Mouse (Mus musculus) kidney, embryonic 16.5 days (tissue): ENCODE results near the gene Sirt7. TPM values are rescaled to one million over a fixed set of nuclear protein-coding genes. Genes with fewer than 3 reads are reported as not detected.

Experiments
- ATAC-seq: fragments of 200-750 bp; cut with Nextera tagmentation; 2 replicates; pipeline ENCODE4 v1.8.0; 2017; ENCODE audit warnings: moderate TSS enrichment; ENCODE audit not compliant: low FRiP score, low TSS enrichment
- H3K27ac ChIP-seq: fragments of 300-500 bp; sonication (generic); 2 replicates; pipeline ENCODE4 v1.5.1; 2014; ENCODE audit warnings: low read length
- H3K27me3 ChIP-seq: fragments of 300-500 bp; sonication (generic); 2 replicates; pipeline ENCODE4 v1.6.1; 2014; ENCODE audit warnings: low read length, control low read depth, mixed read lengths; ENCODE audit not compliant: insufficient read depth
- H3K36me3 ChIP-seq: fragments of 300-500 bp; sonication (generic); 2 replicates; pipeline ENCODE4 v1.6.1; 2014; ENCODE audit warnings: low read length, control low read depth, mixed read lengths; ENCODE audit not compliant: insufficient read depth
- H3K4me1 ChIP-seq: fragments of 300-500 bp; sonication (generic); 2 replicates; pipeline ENCODE4 v1.6.1; 2014; ENCODE audit warnings: low read length, control low read depth, mixed read lengths; ENCODE audit not compliant: insufficient read depth
- H3K4me2 ChIP-seq: fragments of 300-500 bp; sonication (generic); replicated peaks from 2 replicates; pipeline ENCODE4 v1.6.1; 2014; ENCODE audit warnings: low read depth, low read length
- H3K4me3 ChIP-seq: fragments of 300-500 bp; sonication (generic); 2 replicates; pipeline ENCODE4 v1.5.1; 2014; ENCODE audit warnings: mild to moderate bottlenecking, low read length
- H3K9ac ChIP-seq: fragments of 300-500 bp; sonication (generic); replicated peaks from 2 replicates; pipeline ENCODE4 v1.6.1; 2014; ENCODE audit warnings: low read length
- H3K9me3 ChIP-seq: fragments of 300-500 bp; sonication (generic); 2 replicates; pipeline ENCODE4 v1.6.1; 2016; ENCODE audit warnings: low read length, control low read depth
- WGBS: fragments of 180-500 bp; shearing (Covaris S2); extraction: QIAGEN DNeasy Blood & Tissue Kit; methylation state at CpG from one replicate; pipeline ENCODE4 v1.1.7; 2014; 5-methylcytosine and 5-hydroxymethylcytosine counted together
- polyA plus RNA-seq: library from polyadenylated mRNA; unstranded; fragments of >200 nt; fragmentation: Nextera tagmentation; extraction: Ambion mirVana; gene quantifications from 2 replicates; pipeline ENCODE4 v1.2.1, GENCODE M21; 2015

Sirt7 gene
- polyA plus RNA-seq, 1 experiment from 2014 or later = 39.3 TPM

DNA sequence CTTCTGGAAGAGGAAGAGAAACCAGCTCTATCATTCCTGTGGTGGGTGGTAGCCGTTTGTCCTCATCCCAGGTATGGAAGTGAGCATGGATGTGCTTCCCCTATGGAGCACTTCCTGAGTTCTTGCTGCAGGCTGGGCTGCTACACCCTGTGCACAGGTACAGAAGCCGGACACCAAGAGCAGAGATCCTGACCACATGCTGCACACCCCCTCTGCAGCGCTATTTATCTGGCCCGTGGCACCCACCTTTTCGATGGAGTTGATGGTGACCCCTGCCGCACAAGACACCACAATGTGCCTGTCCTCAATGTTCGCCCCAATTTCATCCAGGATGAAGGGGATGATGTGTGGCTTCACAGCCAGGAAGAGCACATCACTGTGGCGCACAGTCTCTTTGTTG lies 16.8 kb upstream of the Sirt7 start:
- Histone ChIP-seq H3K4me2 (no peak overlapping the region), H3K27ac (no peak overlapping the region), H3K4me3 (no peak overlapping the region), H3K36me3 (no peaks in the 10 kb centered on the region), H3K4me1 (peaks cover 10% of the 10 kb centered on the region), H3K9ac (no peak overlapping the region), H3K27me3 (no peaks in the 10 kb centered on the region), H3K9me3 (no peaks in the 10 kb centered on the region)
- 72% methylated on average over 8 of the region's 8 CpGs for WGBS
- no peak for ATAC-seq

- Histone ChIP-seq H3K36me3 (no peaks in the 10 kb centered on the region), H3K9me3 (no peaks in the 10 kb centered on the region), H3K27ac (no peak overlapping the region), H3K9ac (no peak overlapping the region), H3K4me1 (peaks cover 10% of the 10 kb centered on the region), H3K4me2 (no peak overlapping the region), H3K4me3 (no peak overlapping the region), H3K27me3 (no peaks in the 10 kb centered on the region)
- no peak for ATAC-seq
- 51% methylated on average over 9 of the region's 9 CpGs for WGBS
Observed at GRCm38 (mm10) chr11:120641255-120641654, 16.2 kb upstream of the Sirt7 start.

DNA sequence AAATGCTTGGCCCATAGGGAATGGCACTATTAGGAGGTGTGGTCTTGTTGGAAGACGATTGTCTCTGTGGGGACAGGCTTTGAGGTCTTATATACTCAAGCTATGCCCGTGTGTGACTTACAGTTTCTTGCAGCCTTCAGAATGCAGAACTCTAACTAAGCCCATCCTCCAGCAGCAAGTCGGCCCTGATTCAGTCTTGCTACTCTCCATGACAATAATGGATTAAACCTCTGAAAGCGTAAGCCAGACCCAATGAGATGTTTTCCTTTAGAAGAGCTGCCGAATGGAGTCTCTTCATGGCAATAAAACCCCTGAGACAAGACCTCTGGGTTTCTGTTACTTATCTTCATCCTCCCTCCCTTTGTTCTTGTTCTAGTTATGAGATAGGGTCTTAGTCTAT lies 9.8 kb upstream of the Sirt7 start:
- no peak overlapping the region for H3K9ac ChIP-seq
- H3K9me3 ChIP-seq = no peaks in the 10 kb centered on the region
- no peak overlapping the region for H3K4me2 ChIP-seq
- no peaks in the 10 kb centered on the region for H3K36me3 ChIP-seq
- no peak for ATAC-seq
- H3K4me3 ChIP-seq = no peak overlapping the region
- no peaks in the 10 kb centered on the region for H3K27me3 ChIP-seq
- peaks cover 31% of the 10 kb centered on the region for H3K4me1 ChIP-seq
- no peak overlapping the region for H3K27ac ChIP-seq
- WGBS = 82% methylated on average over 5 of the region's 5 CpGs

- Histone ChIP-seq H3K9ac (peak within 1 kb of the TSS; percentile 94), H3K9me3 (no peaks in the 10 kb centered on the region), H3K36me3 (peaks cover 8% of the 10 kb centered on the region), H3K4me1 (peaks cover 39% of the 10 kb centered on the region), H3K27ac (peak within 1 kb of the TSS; percentile 91), H3K4me2 (peak within 1 kb of the TSS; percentile 84), H3K4me3 (peak within 1 kb of the TSS; percentile 90), H3K27me3 (no peaks in the 10 kb centered on the region)
- ATAC-seq = peak; percentile 89
- WGBS = 10% methylated on average over 57 of the region's 58 CpGs
Observed at GRCm38 (mm10) chr11:120633520-120634343, 8.7 kb upstream of the Sirt7 start, which contains the start of gene Mafg. Mafg (minus strand) TSS chr11:120633600.

GRCm38 (mm10) chr11:120632559-120633519 lies 7.8 kb upstream of the Sirt7 start:
- under 1% methylated on average over 66 of the region's 116 CpGs for WGBS
- peaks cover 39% of the 10 kb centered on the region for H3K4me1 ChIP-seq
- H3K27ac ChIP-seq = peak overlapping the region; percentile 91
- no peaks in the 10 kb centered on the region for H3K27me3 ChIP-seq
- H3K9ac ChIP-seq = peak overlapping the region; percentile 94
- H3K9me3 ChIP-seq = no peaks in the 10 kb centered on the region
- H3K4me2 ChIP-seq = peak overlapping the region; percentile 84
- ATAC-seq = peak; percentile 83
- peaks cover 11% of the 10 kb centered on the region for H3K36me3 ChIP-seq
- H3K4me3 ChIP-seq = peak overlapping the region; percentile 90

DNA sequence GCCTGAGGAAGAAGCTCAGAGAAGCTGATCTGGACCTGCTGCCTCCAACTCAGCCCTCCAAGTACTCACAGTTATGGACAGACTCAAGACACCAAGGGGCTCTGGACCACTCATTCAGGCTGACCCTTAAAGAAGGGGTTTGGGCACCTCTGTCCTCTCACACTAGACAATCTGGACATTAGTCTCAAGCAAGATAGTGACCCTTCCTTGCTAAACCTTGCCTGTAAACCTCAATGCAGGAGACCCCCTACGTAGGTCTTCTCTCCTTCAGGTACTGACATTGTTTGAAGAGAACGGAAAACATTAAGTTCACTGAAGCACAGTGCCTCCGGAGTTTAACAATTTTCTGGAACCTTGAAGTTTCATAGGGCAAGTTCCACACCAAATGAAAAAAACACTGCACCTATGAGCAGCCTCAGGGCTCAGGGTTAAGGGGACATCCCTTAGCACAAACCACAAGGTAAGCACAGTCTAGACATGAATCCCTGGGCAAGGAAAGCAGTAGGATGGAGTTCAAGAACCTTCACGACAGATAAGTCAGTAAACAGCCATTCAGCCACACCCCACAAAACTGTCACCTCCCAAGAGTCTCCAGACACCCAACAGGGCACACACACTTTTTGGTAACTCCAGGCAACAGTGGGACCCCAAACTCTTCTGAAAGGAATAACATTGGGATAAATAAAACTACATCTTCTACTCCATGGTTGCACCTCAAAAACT lies 6.8 kb upstream of the Sirt7 start:
- H3K9me3 ChIP-seq = no peaks in the 10 kb centered on the region
- H3K36me3 ChIP-seq = peaks cover 17% of the 10 kb centered on the region
- H3K27ac ChIP-seq = peak overlapping the region; percentile 91
- H3K4me3 ChIP-seq = peak overlapping the region; percentile 90
- no peaks in the 10 kb centered on the region for H3K27me3 ChIP-seq
- peaks cover 39% of the 10 kb centered on the region for H3K4me1 ChIP-seq
- WGBS = 36% methylated on average over 4 of the region's 4 CpGs
- peak overlapping the region; percentile 84 for H3K4me2 ChIP-seq
- H3K9ac ChIP-seq = peak overlapping the region; percentile 94
- no peak for ATAC-seq

DNA sequence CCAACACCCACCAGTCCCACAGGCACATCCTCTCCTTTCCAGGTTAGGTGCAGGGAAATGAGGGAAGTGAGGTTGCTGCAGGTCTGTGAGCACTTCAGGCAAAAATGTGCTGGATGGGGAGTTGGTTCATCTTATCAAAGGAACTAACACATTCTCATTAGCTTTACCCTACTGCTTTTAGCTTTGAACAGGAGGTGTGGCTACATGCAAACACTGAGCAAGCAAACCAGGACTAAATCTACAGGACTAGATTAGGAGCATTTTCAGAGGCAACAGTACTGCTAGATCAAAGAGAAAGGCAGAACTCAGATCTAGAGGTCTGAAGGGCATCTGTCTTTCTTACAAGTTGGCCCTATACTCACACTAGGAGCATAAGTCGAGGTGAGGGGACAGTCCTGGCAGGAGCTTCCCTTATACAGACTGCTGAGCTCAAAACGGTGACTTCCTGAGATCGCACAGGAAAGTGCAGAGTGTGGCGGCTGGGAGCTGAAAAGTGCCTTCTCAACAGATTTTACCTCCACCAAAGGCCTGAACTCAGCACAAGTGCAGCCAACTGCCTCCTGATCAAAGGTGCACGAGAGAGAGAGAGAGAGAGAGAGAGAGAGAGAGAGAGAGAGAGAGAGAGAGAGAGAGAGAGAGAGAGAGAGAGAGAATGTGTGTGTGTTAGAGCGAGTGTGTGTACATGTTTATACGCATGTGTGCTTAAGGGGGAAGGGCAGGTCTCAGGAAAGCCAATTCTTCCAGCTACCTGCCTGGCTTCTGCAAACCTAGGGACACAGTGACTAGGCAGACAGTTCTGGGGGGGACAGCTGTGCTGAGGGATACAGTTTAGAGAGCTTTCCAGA lies 6.1 kb upstream of the Sirt7 start:
- 28% methylated on average over 7 of the region's 7 CpGs for WGBS

GRCm38 (mm10) chr11:120630401-120630871 lies 5.4 kb upstream of the Sirt7 start:
- Histone ChIP-seq H3K27ac (peak overlapping the region; percentile 85), H3K36me3 (peaks cover 17% of the 10 kb centered on the region), H3K4me3 (0 out of 2 replicates have a peak overlapping the region, but pooled peaks have one; percentile 8), H3K4me2 (peak overlapping the region; percentile 37), H3K9ac (peak overlapping the region; percentile 40), H3K4me1 (peaks cover 39% of the 10 kb centered on the region), H3K9me3 (no peaks in the 10 kb centered on the region), H3K27me3 (no peaks in the 10 kb centered on the region)
- 18% methylated on average over 5 of the region's 5 CpGs for WGBS
- no peak for ATAC-seq

More for the DNA sequence above, 6.1 kb upstream of the Sirt7 start:
- Histone ChIP-seq H3K27me3 (no peaks in the 10 kb centered on the region), H3K4me1 (peaks cover 39% of the 10 kb centered on the region), H3K4me2 (peak overlapping the region; percentile 84), H3K4me3 (peak overlapping the region; percentile 90), H3K9me3 (no peaks in the 10 kb centered on the region), H3K9ac (peak overlapping the region; percentile 40), H3K27ac (peak overlapping the region; percentile 85), H3K36me3 (peaks cover 17% of the 10 kb centered on the region)
- no peak for ATAC-seq
